Mouse (Mus musculus) hindbrain, embryonic 14.5 days (tissue): ENCODE data around the gene Acan. TPM values are rescaled to one million over a fixed set of nuclear protein-coding genes. Genes with fewer than 3 reads are reported as not detected.
A peak's percentile ranks its signal among the peaks of the same experiment; 100 is the strongest.

ENCODE experiments used
- ATAC-seq: fragments of 200-750 bp; cut with Nextera tagmentation; 2 replicates; pipeline ENCODE4 v1.8.0; 2017; ENCODE audit warnings: moderate number of reproducible peaks, mild to moderate bottlenecking, moderate TSS enrichment, moderate library complexity; ENCODE audit not compliant: low FRiP score
- DNase-seq: peaks from one replicate; pipeline ENCODE4 v3.0.0-alpha.2; 2015; ENCODE audit warnings: low spot score
- H3K27ac ChIP-seq: fragments of 300-500 bp; sonication (generic); 2 replicates; pipeline ENCODE4 v1.5.1; 2014; ENCODE audit warnings: mild to moderate bottlenecking, moderate library complexity
- H3K27me3 ChIP-seq: fragments of 300-500 bp; sonication (generic); 2 replicates; pipeline ENCODE4 v1.6.1; 2014; ENCODE audit warnings: mild to moderate bottlenecking, low read length, mixed read lengths; ENCODE audit not compliant: control insufficient read depth, insufficient read depth
- H3K36me3 ChIP-seq: fragments of 300-500 bp; sonication (generic); replicated peaks from 2 replicates; pipeline ENCODE4 v1.6.1; 2014; ENCODE audit not compliant: control insufficient read depth, insufficient read depth
- H3K4me1 ChIP-seq: fragments of 300-500 bp; sonication (generic); replicated peaks from 2 replicates; pipeline ENCODE4 v1.6.1; 2014; ENCODE audit warnings: antibody characterized with exemption, low read length, mixed read lengths; ENCODE audit not compliant: control insufficient read depth, insufficient read depth
- H3K4me2 ChIP-seq: fragments of 300-500 bp; sonication (generic); replicated peaks from 2 replicates; pipeline ENCODE4 v1.6.1; 2014; ENCODE audit warnings: mild to moderate bottlenecking, moderate library complexity
- H3K4me3 ChIP-seq: fragments of 300-500 bp; sonication (generic); replicated peaks from 2 replicates; pipeline ENCODE4 v1.5.1; 2014; ENCODE audit warnings: mild to moderate bottlenecking, low read length
- H3K9ac ChIP-seq: fragments of 300-500 bp; sonication (generic); 2 replicates; pipeline ENCODE4 v1.6.1; 2014
- H3K9me3 ChIP-seq: fragments of 300-500 bp; sonication (generic); 2 replicates; pipeline ENCODE4 v1.6.1; 2016; ENCODE audit warnings: low read length; ENCODE audit not compliant: control insufficient read depth
- WGBS: fragments of 180-500 bp; shearing (Covaris S2); extraction: QIAGEN DNeasy Blood & Tissue Kit; methylation state at CpG from one replicate; pipeline ENCODE4 v1.1.7; 2014; 5-methylcytosine and 5-hydroxymethylcytosine counted together
- polyA plus RNA-seq: library from polyadenylated mRNA; unstranded; fragments of >200 nt; fragmentation: Nextera tagmentation; extraction: Ambion mirVana; gene quantifications from 2 replicates; pipeline ENCODE4 v1.2.1, GENCODE M21; 2014

Gene Acan
- polyA plus RNA-seq, 1 experiment from 2014 or later = 0.09 TPM

- no peaks in the 10 kb centered on the region for H3K27me3 ChIP-seq
- 63% methylated on average over 7 of the region's 7 CpGs for WGBS
- H3K4me3 ChIP-seq = no peak overlapping the region
- ATAC-seq = no peak
- no peak for DNase-seq
- H3K27ac ChIP-seq = no peak overlapping the region
- H3K4me2 ChIP-seq = no peak overlapping the region
- H3K9ac ChIP-seq = no peak overlapping the region
- no peaks in the 10 kb centered on the region for H3K36me3 ChIP-seq
- no peaks in the 10 kb centered on the region for H3K4me1 ChIP-seq
- H3K9me3 ChIP-seq = no peaks in the 10 kb centered on the region
Observed at GRCm38 (mm10) chr7:79067466-79067865, 14.2 kb downstream of the Acan start.

- Histone ChIP-seq H3K4me2 (no peak overlapping the region), H3K9me3 (no peaks in the 10 kb centered on the region), H3K9ac (no peak overlapping the region), H3K36me3 (no peaks in the 10 kb centered on the region), H3K4me1 (no peaks in the 10 kb centered on the region), H3K27me3 (no peaks in the 10 kb centered on the region), H3K4me3 (no peak overlapping the region), H3K27ac (no peak overlapping the region)
- no peak for ATAC-seq
- WGBS = 51% methylated on average over 4 of the region's 4 CpGs
- no peak for DNase-seq
Observed at GRCm38 (mm10) chr7:79068231-79068630, 14.9 kb downstream of the Acan start.

GRCm38 (mm10) chr7:79079212-79079611 lies 25.9 kb downstream of the Acan start:
- WGBS = 73% methylated on average over 3 of the region's 3 CpGs
- Histone ChIP-seq H3K27me3 (peaks cover 3% of the 10 kb centered on the region; the same call in 1 of the 2 replicates), H3K27ac (no peak overlapping the region), H3K9ac (no peak overlapping the region), H3K36me3 (no peaks in the 10 kb centered on the region), H3K4me2 (no peak overlapping the region), H3K4me1 (no peaks in the 10 kb centered on the region), H3K4me3 (no peak overlapping the region), H3K9me3 (no peaks in the 10 kb centered on the region)
- ATAC-seq (no peak), DNase-seq (no peak)

GRCm38 (mm10) chr7:79080572-79081399 lies 27.5 kb downstream of the Acan start:
- H3K27me3 ChIP-seq = peaks cover 3% of the 10 kb centered on the region; the same call in 1 of the 2 replicates
- peak; percentile 80 for ATAC-seq
- no peak overlapping the region for H3K9ac ChIP-seq
- no peak overlapping the region for H3K4me2 ChIP-seq
- H3K9me3 ChIP-seq = no peaks in the 10 kb centered on the region
- no peak overlapping the region for H3K27ac ChIP-seq
- H3K36me3 ChIP-seq = no peaks in the 10 kb centered on the region
- H3K4me1 ChIP-seq = no peaks in the 10 kb centered on the region
- peak; percentile 78 for DNase-seq
- WGBS = 20% methylated on average over 7 of the region's 7 CpGs
- H3K4me3 ChIP-seq = no peak overlapping the region

- Histone ChIP-seq H3K36me3 (no peaks in the 10 kb centered on the region), H3K27ac (no peak overlapping the region), H3K9ac (no peak overlapping the region), H3K9me3 (no peaks in the 10 kb centered on the region), H3K27me3 (no peaks in the 10 kb centered on the region), H3K4me3 (no peak overlapping the region), H3K4me1 (no peaks in the 10 kb centered on the region), H3K4me2 (no peak overlapping the region)
- ATAC-seq = no peak
- WGBS = 82% methylated on average over 4 of the region's 4 CpGs
- no peak for DNase-seq
Observed at GRCm38 (mm10) chr7:79089111-79089510, 35.8 kb downstream of the Acan start.

DNA sequence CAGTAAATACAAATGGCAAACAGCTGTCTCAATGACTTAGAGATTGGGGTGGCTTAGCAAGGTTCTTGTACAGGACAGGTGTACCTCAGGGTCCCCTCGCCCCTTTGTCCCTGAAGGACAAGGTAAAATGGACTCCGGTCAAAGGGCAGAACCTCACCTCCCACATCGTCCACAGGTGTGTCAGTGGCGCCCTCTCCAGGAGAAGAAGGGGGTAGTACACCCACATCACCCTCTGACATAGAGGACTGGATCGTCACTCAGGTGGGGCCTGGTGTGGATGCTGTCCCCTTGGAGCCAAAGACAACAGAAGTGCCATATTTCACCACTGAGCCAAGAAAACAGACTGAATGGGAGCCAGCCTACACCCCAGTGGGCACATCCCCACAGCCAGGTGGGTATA lies 43.2 kb downstream of the Acan start:
- Histone ChIP-seq H3K27me3 (no peaks in the 10 kb centered on the region), H3K27ac (no peak overlapping the region), H3K9ac (no peak overlapping the region), H3K4me3 (no peak overlapping the region), H3K36me3 (no peaks in the 10 kb centered on the region), H3K4me2 (no peak overlapping the region), H3K9me3 (no peaks in the 10 kb centered on the region), H3K4me1 (no peaks in the 10 kb centered on the region)
- no peak for ATAC-seq
- WGBS = 63% methylated on average over 5 of the region's 5 CpGs
- no peak for DNase-seq

DNA sequence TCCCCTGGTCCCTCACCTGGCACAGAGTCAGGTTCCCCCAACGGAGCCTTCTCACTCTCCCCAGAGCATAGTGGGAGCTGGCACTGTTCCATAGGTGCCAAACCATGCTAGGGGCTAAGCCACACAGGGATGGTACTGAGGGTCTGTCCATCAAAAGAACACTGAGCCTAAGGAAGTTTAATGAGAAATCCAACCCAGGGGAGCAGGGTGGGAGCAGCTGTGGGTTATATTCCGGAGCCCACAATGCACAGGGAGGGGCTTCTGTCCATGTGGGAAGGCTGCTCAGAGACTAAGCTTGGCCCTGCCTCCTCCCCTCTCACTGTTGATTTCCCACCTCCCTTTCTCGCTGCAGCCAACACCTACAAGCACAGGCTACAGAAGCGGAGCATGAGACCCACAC lies 60.6 kb downstream of the Acan start:
- Histone ChIP-seq H3K36me3 (no peaks in the 10 kb centered on the region), H3K9ac (no peak overlapping the region), H3K9me3 (no peaks in the 10 kb centered on the region), H3K27ac (no peak overlapping the region), H3K4me1 (no peaks in the 10 kb centered on the region; the same call in 1 of the 2 replicates), H3K4me3 (no peak overlapping the region), H3K4me2 (no peak overlapping the region), H3K27me3 (no peaks in the 10 kb centered on the region)
- no peak for DNase-seq
- 0 out of 2 replicates have a peak, but pooled peaks have one; percentile 34 for ATAC-seq
- WGBS = 38% methylated on average over 4 of the region's 4 CpGs

- Histone ChIP-seq H3K9ac (no peak overlapping the region), H3K9me3 (no peaks in the 10 kb centered on the region), H3K4me1 (no peaks in the 10 kb centered on the region), H3K4me3 (no peak overlapping the region), H3K36me3 (no peaks in the 10 kb centered on the region), H3K4me2 (no peak overlapping the region), H3K27me3 (no peaks in the 10 kb centered on the region), H3K27ac (no peak overlapping the region)
- ATAC-seq (no peak), DNase-seq (no peak)
- 78% methylated on average over 5 of the region's 5 CpGs for WGBS
Observed at GRCm38 (mm10) chr7:79123465-79123864, 70.2 kb downstream of the Acan start.

GRCm38 (mm10) chr7:79129883-79130282 lies 76.6 kb downstream of the Acan start:
- 0 out of 2 replicates have a peak overlapping the region, but pooled peaks have one; percentile 13 for H3K4me3 ChIP-seq
- H3K4me2 ChIP-seq = peak overlapping the region; percentile 46
- 17% methylated on average over 8 of the region's 8 CpGs for WGBS
- no peak for DNase-seq
- no peak for ATAC-seq
- H3K27me3 ChIP-seq = peaks cover 18% of the 10 kb centered on the region; the same call in 1 of the 2 replicates
- no peak overlapping the region for H3K27ac ChIP-seq
- no peaks in the 10 kb centered on the region for H3K36me3 ChIP-seq
- peaks cover 4% of the 10 kb centered on the region; the same call in 1 of the 2 replicates for H3K4me1 ChIP-seq
- H3K9me3 ChIP-seq = no peaks in the 10 kb centered on the region
- H3K9ac ChIP-seq = no peak overlapping the region
